Mouse (Mus musculus): ENCODE measurements at regions not wholly inside any gene's neighbourhood (a gene's known extent, or its start where the extent isn't known, plus 50 kb on each side); places are given as distances from the start of the nearest gene placed in this dataset.

- 75% methylated on average over 3 of the region's 3 CpGs for WGBS
- H3K27ac ChIP-seq (replicated peaks; ENCODE audit: insufficient read depth, low read depth, low read length) = no peak overlapping the region
- no peaks in the 10 kb centered on the region for H3K4me1 ChIP-seq (ENCODE audit: control insufficient read depth, insufficient read depth, low read length)
- H3K36me3 ChIP-seq (ENCODE audit: control insufficient read depth, insufficient read depth, low read length) = no peaks in the 10 kb centered on the region
- no peak overlapping the region for H3K9ac ChIP-seq (ENCODE audit: low read depth, low read length)
- TF ChIP-seq POLR2A (IDR thresholded peaks at IDR 0.05; ENCODE audit: extremely low read depth, insufficient read depth, low read length) (no peak), CTCF (IDR thresholded peaks at IDR 0.05; ENCODE audit: low read depth, low read length) (no peak)
- H3K4me3 ChIP-seq (ENCODE audit: insufficient read depth, low read depth, low read length) = no peak overlapping the region
- no peak for DNase-seq (ENCODE audit: extremely low read depth, low read depth, low spot score)
- H3K27me3 ChIP-seq (ENCODE audit: control insufficient read depth, insufficient read depth, low read length) = no peaks in the 10 kb centered on the region
- H3K79me2 ChIP-seq (ENCODE audit: control insufficient read depth, insufficient read depth, low read length) = no peaks in the 10 kb centered on the region
Observed at GRCm38 (mm10) chr6:147744081-147744480, 268.5 kb downstream of the Ccdc91 start.

DNA sequence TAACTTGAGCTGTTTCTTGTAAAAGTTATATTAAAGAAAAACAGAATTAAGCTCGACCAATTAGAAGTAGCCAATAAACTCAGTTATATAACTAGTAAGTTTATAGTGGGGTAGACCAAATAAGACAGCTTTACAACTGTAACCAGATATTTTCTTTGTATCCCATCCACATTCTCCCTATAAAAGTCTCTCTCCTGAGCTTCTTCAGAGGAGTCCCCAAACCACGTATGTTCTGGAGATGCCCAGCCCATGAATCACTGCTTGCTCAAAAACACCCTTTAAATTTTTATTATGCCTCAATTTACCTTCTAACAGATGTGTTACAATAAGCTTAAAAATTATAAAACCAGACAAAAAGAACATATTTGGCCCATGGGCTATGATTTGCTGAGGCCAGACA is 270.1 kb downstream of the Ccdc91 start:
- no peak for DNase-seq (ENCODE audit: extremely low read depth, low read depth, low spot score)
- TF ChIP-seq CTCF (IDR thresholded peaks at IDR 0.05; ENCODE audit: low read depth, low read length) (no peak), POLR2A (IDR thresholded peaks at IDR 0.05; ENCODE audit: extremely low read depth, insufficient read depth, low read length) (no peak)

DNA sequence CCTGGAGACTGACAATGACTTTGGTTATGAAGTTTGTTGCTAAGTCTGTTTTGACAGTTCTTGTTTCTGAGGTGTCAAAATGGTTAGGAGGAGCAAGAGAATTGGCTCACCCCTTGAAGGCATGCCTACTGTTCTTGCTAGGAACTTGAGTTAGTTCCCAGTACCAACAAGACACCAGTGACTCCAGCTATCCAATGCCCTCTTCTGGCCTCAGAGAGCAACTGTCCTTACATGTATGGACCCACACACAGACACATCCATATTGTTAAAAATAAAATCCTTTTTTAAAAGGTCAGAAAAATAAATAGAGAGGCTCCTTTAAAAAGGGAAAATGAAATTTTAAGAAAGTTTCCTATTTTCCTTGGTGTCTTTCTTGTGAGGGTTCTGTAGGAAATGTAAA is 272.3 kb downstream of the Ccdc91 start:
- Histone ChIP-seq H3K27ac (replicated peaks; ENCODE audit: insufficient read depth, low read depth, low read length) (no peak overlapping the region), H3K79me2 (ENCODE audit: control insufficient read depth, insufficient read depth, low read length) (no peaks in the 10 kb centered on the region), H3K27me3 (ENCODE audit: control insufficient read depth, insufficient read depth, low read length) (no peaks in the 10 kb centered on the region), H3K4me3 (ENCODE audit: insufficient read depth, low read depth, low read length) (no peak overlapping the region), H3K9ac (ENCODE audit: low read depth, low read length) (no peak overlapping the region), H3K4me1 (ENCODE audit: control insufficient read depth, insufficient read depth, low read length) (no peaks in the 10 kb centered on the region), H3K36me3 (ENCODE audit: control insufficient read depth, insufficient read depth, low read length) (no peaks in the 10 kb centered on the region)
- no peak for TF ChIP-seq POLR2A (IDR thresholded peaks at IDR 0.05; ENCODE audit: extremely low read depth, insufficient read depth, low read length)
- TF ChIP-seq CTCF (IDR thresholded peaks at IDR 0.05; ENCODE audit: low read depth, low read length) = no peak
- no peak for DNase-seq (ENCODE audit: extremely low read depth, low read depth, low spot score)

More for the DNA sequence above, 270.1 kb downstream of the Ccdc91 start:
- WGBS = 73% methylated on average over 2 of the region's 2 CpGs
- Histone ChIP-seq H3K27ac (replicated peaks; ENCODE audit: insufficient read depth, low read depth, low read length) (no peak overlapping the region), H3K4me1 (ENCODE audit: control insufficient read depth, insufficient read depth, low read length) (no peaks in the 10 kb centered on the region), H3K9ac (ENCODE audit: low read depth, low read length) (no peak overlapping the region), H3K27me3 (ENCODE audit: control insufficient read depth, insufficient read depth, low read length) (no peaks in the 10 kb centered on the region), H3K4me3 (ENCODE audit: insufficient read depth, low read depth, low read length) (no peak overlapping the region), H3K79me2 (ENCODE audit: control insufficient read depth, insufficient read depth, low read length) (no peaks in the 10 kb centered on the region), H3K36me3 (ENCODE audit: control insufficient read depth, insufficient read depth, low read length) (no peaks in the 10 kb centered on the region)

DNA sequence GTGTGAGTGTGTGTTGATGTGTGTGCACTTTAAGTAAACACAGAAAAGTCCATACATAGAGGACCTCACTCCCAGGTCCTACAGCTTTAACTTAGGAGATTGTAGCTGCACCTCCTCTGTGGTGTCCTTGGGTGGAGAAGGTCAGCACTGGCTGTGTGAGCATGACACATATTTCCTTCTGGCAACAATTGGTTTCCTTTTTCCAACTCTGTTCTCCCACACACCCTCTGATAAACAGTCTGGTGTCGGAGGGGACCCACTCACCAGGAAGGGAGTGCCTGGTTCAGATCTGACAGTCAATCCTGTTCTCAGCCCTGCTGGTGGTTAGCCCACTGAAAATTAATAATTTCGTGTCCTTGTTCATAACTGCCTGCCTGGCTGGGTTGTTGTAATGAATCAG is 276.7 kb downstream of the Ccdc91 start:
- no peak for DNase-seq (ENCODE audit: extremely low read depth, low read depth, low spot score)
- no peak overlapping the region for H3K9ac ChIP-seq (ENCODE audit: low read depth, low read length)
- peaks cover 6% of the 10 kb centered on the region; the same call in 1 of the 2 replicates for H3K27me3 ChIP-seq (ENCODE audit: control insufficient read depth, insufficient read depth, low read length)
- H3K4me3 ChIP-seq (ENCODE audit: insufficient read depth, low read depth, low read length) = no peak overlapping the region
- no peak overlapping the region for H3K27ac ChIP-seq (replicated peaks; ENCODE audit: insufficient read depth, low read depth, low read length)
- TF ChIP-seq CTCF (IDR thresholded peaks at IDR 0.05; ENCODE audit: low read depth, low read length) (no peak), POLR2A (IDR thresholded peaks at IDR 0.05; ENCODE audit: extremely low read depth, insufficient read depth, low read length) (no peak)
- WGBS = 67% methylated on average over 2 of the region's 2 CpGs
- H3K36me3 ChIP-seq (ENCODE audit: control insufficient read depth, insufficient read depth, low read length) = no peaks in the 10 kb centered on the region
- no peaks in the 10 kb centered on the region for H3K4me1 ChIP-seq (ENCODE audit: control insufficient read depth, insufficient read depth, low read length)
- H3K79me2 ChIP-seq (ENCODE audit: control insufficient read depth, insufficient read depth, low read length) = no peaks in the 10 kb centered on the region

DNA sequence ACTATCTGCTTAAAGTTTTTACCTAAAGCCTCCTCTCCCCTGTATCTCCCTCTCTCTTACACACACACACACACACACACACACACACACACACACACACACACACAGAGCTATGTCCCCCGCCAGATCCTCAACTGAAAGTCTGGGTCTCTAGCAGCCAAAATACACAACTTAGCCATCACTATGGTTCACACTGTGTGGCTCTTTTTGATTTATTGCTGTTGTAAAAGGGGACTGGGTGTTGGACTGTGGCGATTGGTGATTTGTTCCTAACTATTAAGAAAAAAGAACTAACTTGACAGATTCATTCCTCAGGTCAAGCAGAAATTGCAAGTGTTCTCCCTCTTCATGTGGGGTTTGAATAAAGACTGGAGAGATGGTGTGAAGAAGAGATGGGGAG is 278.2 kb downstream of the Ccdc91 start:
- no peak for DNase-seq (ENCODE audit: extremely low read depth, low read depth, low spot score)
- H3K27ac ChIP-seq (replicated peaks; ENCODE audit: insufficient read depth, low read depth, low read length) = no peak overlapping the region
- TF ChIP-seq CTCF (IDR thresholded peaks at IDR 0.05; ENCODE audit: low read depth, low read length) (no peak), POLR2A (IDR thresholded peaks at IDR 0.05; ENCODE audit: extremely low read depth, insufficient read depth, low read length) (no peak)
- peaks cover 6% of the 10 kb centered on the region; the same call in 1 of the 2 replicates for H3K27me3 ChIP-seq (ENCODE audit: control insufficient read depth, insufficient read depth, low read length)
- no peak overlapping the region for H3K9ac ChIP-seq (ENCODE audit: low read depth, low read length)
- 81% methylated on average over 2 of the region's 2 CpGs for WGBS
- H3K4me1 ChIP-seq (ENCODE audit: control insufficient read depth, insufficient read depth, low read length) = no peaks in the 10 kb centered on the region
- no peak overlapping the region for H3K4me3 ChIP-seq (ENCODE audit: insufficient read depth, low read depth, low read length)
- H3K36me3 ChIP-seq (ENCODE audit: control insufficient read depth, insufficient read depth, low read length) = no peaks in the 10 kb centered on the region
- no peaks in the 10 kb centered on the region for H3K79me2 ChIP-seq (ENCODE audit: control insufficient read depth, insufficient read depth, low read length)

DNA sequence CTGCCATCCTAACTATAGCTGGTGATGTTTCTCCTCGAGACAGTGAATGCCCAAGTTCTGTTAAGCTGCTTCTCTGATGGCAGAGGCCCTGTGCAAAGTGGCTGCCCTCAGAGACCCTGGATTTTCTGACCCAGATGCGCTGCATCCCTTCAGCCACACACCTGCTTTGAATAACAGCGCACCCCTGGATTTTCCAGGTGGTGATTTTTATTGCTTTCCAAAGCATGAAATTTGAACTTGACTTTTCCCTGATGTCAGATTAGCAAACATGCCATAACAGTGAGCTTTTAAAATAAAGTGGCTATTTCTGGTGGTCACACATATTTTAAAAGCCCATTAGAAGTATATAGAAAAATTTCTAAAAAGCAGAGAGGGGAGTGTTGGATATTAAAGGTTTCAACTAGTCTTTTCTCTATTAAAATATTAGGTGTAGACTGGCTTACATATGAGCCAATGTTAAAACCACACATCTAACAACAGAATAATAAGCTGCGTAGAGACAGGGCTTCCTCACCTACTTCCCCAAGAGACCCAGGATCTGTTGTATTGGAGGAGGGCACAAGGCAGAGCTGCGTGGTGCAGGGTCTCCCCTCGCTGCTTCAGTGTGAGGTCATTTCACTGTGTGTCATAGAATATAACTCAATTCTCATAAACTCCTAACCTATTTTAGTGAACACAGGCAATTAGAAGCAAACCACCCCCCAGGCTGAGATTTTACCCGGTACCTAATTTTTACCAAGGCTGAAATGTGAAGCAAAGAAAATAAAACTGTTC is 280.3 kb downstream of the Ccdc91 start:
- WGBS = 89% methylated on average over 7 of the region's 7 CpGs
- TF ChIP-seq POLR2A (IDR thresholded peaks at IDR 0.05; ENCODE audit: extremely low read depth, insufficient read depth, low read length) = no peak
- no peak for TF ChIP-seq CTCF (IDR thresholded peaks at IDR 0.05; ENCODE audit: low read depth, low read length)
- no peak overlapping the region for H3K27ac ChIP-seq (replicated peaks; ENCODE audit: insufficient read depth, low read depth, low read length)

More for the DNA sequence above, 280.3 kb downstream of the Ccdc91 start:
- H3K4me3 ChIP-seq (ENCODE audit: insufficient read depth, low read depth, low read length) = no peak overlapping the region
- no peak overlapping the region for H3K9ac ChIP-seq (ENCODE audit: low read depth, low read length)
- H3K4me1 ChIP-seq (ENCODE audit: control insufficient read depth, insufficient read depth, low read length) = no peaks in the 10 kb centered on the region
- H3K27me3 ChIP-seq (ENCODE audit: control insufficient read depth, insufficient read depth, low read length) = peaks cover 6% of the 10 kb centered on the region; the same call in 1 of the 2 replicates
- H3K36me3 ChIP-seq (ENCODE audit: control insufficient read depth, insufficient read depth, low read length) = no peaks in the 10 kb centered on the region
- DNase-seq (ENCODE audit: extremely low read depth, low read depth, low spot score) = no peak
- no peaks in the 10 kb centered on the region for H3K79me2 ChIP-seq (ENCODE audit: control insufficient read depth, insufficient read depth, low read length)
